Mouse (Mus musculus): ENCODE measurements at regions not wholly inside any gene's neighbourhood (a gene's known extent, or its start where the extent isn't known, plus 50 kb on each side); places are given as distances from the start of the nearest gene placed in this dataset.

DNA sequence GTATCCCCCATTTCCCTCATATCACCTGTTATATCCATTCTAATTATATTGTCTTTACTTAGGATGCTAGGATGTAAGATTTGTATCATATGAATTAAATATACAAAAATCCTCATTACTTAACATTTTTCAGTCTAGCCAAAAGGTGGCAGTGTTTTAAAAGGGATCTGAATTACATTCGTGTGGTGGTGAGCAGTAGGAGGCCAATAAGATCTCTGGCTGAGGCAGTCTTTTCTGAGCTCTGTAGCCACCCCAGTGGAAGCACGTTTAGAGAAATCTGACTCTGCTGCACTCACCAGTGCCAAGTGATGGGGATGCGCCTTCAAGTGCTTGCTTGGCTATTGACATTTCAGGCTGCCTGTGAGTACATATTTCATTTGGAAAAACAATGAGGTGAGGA lies 372.6 kb downstream of the Dad1 start:
- DNase-seq (ENCODE audit: low spot score) (peak; percentile 56), ATAC-seq (replicated peaks; ENCODE audit: insufficient number of reproducible peaks, low FRiP score, low TSS enrichment, low read depth) (no peak)
- Histone ChIP-seq H3K9ac (replicated peaks; ENCODE audit: low read length) (no peak overlapping the region), H3K9me3 (replicated peaks; ENCODE audit: control insufficient read depth, low read length) (no peaks in the 10 kb centered on the region), H3K4me3 (ENCODE audit: low read depth, low read length) (no peak overlapping the region), H3K27ac (replicated peaks; ENCODE audit: low read depth, low read length) (no peak overlapping the region), H3K36me3 (replicated peaks; ENCODE audit: control insufficient read depth, insufficient read depth, low read depth, low read length) (no peaks in the 10 kb centered on the region), H3K4me2 (ENCODE audit: low read depth, low read length) (no peak overlapping the region), H3K27me3 (ENCODE audit: control insufficient read depth, insufficient read depth, low read length) (no peaks in the 10 kb centered on the region), H3K4me1 (ENCODE audit: control insufficient read depth, insufficient read depth, low read length) (no peaks in the 10 kb centered on the region)
- 9% methylated on average over 3 of the region's 3 CpGs for WGBS

- Histone ChIP-seq H3K4me1 (ENCODE audit: control insufficient read depth, insufficient read depth, low read length) (no peaks in the 10 kb centered on the region), H3K9ac (replicated peaks; ENCODE audit: low read length) (no peak overlapping the region), H3K4me3 (ENCODE audit: low read depth, low read length) (no peak overlapping the region), H3K9me3 (replicated peaks; ENCODE audit: control insufficient read depth, low read length) (no peaks in the 10 kb centered on the region), H3K36me3 (replicated peaks; ENCODE audit: control insufficient read depth, insufficient read depth, low read depth, low read length) (no peaks in the 10 kb centered on the region), H3K27me3 (ENCODE audit: control insufficient read depth, insufficient read depth, low read length) (no peaks in the 10 kb centered on the region), H3K4me2 (ENCODE audit: low read depth, low read length) (no peak overlapping the region), H3K27ac (replicated peaks; ENCODE audit: low read depth, low read length) (no peak overlapping the region)
- WGBS: 69% methylated on average over 7 of the region's 7 CpGs
- DNase-seq (ENCODE audit: low spot score): no peak
- ATAC-seq (replicated peaks; ENCODE audit: insufficient number of reproducible peaks, low FRiP score, low TSS enrichment, low read depth): no peak
These were observed 377.3 kb downstream of the Dad1 start for GRCm38 (mm10) chr14:53876581-53876980.

- no peak for DNase-seq (ENCODE audit: low spot score)
- no peak overlapping the region for H3K9ac ChIP-seq (replicated peaks; ENCODE audit: low read length)
- no peak overlapping the region for H3K4me3 ChIP-seq (ENCODE audit: low read depth, low read length)
- ATAC-seq (replicated peaks; ENCODE audit: insufficient number of reproducible peaks, low FRiP score, low TSS enrichment, low read depth): no peak
- H3K4me1 ChIP-seq (ENCODE audit: control insufficient read depth, insufficient read depth, low read length): no peaks in the 10 kb centered on the region
- no peaks in the 10 kb centered on the region for H3K9me3 ChIP-seq (replicated peaks; ENCODE audit: control insufficient read depth, low read length)
- no peaks in the 10 kb centered on the region for H3K27me3 ChIP-seq (ENCODE audit: control insufficient read depth, insufficient read depth, low read length)
- no peak overlapping the region for H3K27ac ChIP-seq (replicated peaks; ENCODE audit: low read depth, low read length)
- H3K4me2 ChIP-seq (ENCODE audit: low read depth, low read length): no peak overlapping the region
- 60% methylated on average over 6 of the region's 6 CpGs for WGBS
- no peaks in the 10 kb centered on the region for H3K36me3 ChIP-seq (replicated peaks; ENCODE audit: control insufficient read depth, insufficient read depth, low read depth, low read length)
These were observed 378.2 kb downstream of the Dad1 start for GRCm38 (mm10) chr14:53875736-53876135.

DNA sequence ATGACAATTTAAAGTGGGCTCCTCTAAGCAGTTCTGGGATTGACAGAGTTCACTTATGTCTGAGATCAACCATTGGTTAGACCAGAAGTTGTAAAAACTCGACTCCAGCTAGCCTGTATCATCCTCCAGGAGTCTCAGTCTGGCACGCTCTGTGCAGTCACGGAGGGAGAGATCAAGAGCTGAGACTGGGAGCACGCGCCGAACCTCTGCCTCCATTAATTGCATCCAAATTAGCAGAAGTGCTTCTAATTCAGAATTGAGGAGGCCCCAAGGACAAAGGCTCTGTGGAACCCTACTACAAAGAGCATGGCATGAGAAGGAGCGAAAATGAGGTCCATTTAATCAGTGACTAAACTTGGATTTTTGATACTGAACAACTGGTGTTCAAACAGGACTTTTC lies 406.9 kb downstream of the Dad1 start:
- DNase-seq (ENCODE audit: low spot score) (no peak), ATAC-seq (replicated peaks; ENCODE audit: insufficient number of reproducible peaks, low FRiP score, low TSS enrichment, low read depth) (no peak)
- Histone ChIP-seq H3K27ac (replicated peaks; ENCODE audit: low read depth, low read length) (no peak overlapping the region), H3K4me1 (ENCODE audit: control insufficient read depth, insufficient read depth, low read length) (no peaks in the 10 kb centered on the region), H3K9me3 (replicated peaks; ENCODE audit: control insufficient read depth, low read length) (no peaks in the 10 kb centered on the region), H3K27me3 (ENCODE audit: control insufficient read depth, insufficient read depth, low read length) (no peaks in the 10 kb centered on the region), H3K4me3 (ENCODE audit: low read depth, low read length) (no peak overlapping the region), H3K9ac (replicated peaks; ENCODE audit: low read length) (no peak overlapping the region), H3K36me3 (replicated peaks; ENCODE audit: control insufficient read depth, insufficient read depth, low read depth, low read length) (no peaks in the 10 kb centered on the region), H3K4me2 (ENCODE audit: low read depth, low read length) (no peak overlapping the region)
- 74% methylated on average over 7 of the region's 7 CpGs for WGBS

- Histone ChIP-seq H3K4me3 (ENCODE audit: low read depth, low read length) (no peak overlapping the region), H3K9me3 (replicated peaks; ENCODE audit: control insufficient read depth, low read length) (no peaks in the 10 kb centered on the region), H3K36me3 (replicated peaks; ENCODE audit: control insufficient read depth, insufficient read depth, low read depth, low read length) (no peaks in the 10 kb centered on the region), H3K4me2 (ENCODE audit: low read depth, low read length) (no peak overlapping the region), H3K4me1 (ENCODE audit: control insufficient read depth, insufficient read depth, low read length) (no peaks in the 10 kb centered on the region), H3K27ac (replicated peaks; ENCODE audit: low read depth, low read length) (no peak overlapping the region), H3K27me3 (ENCODE audit: control insufficient read depth, insufficient read depth, low read length) (no peaks in the 10 kb centered on the region), H3K9ac (replicated peaks; ENCODE audit: low read length) (no peak overlapping the region)
- ATAC-seq (replicated peaks; ENCODE audit: insufficient number of reproducible peaks, low FRiP score, low TSS enrichment, low read depth) (no peak), DNase-seq (ENCODE audit: low spot score) (no peak)
- 92% methylated on average over 9 of the region's 9 CpGs for WGBS
These were observed 408.3 kb downstream of the Dad1 start for GRCm38 (mm10) chr14:53845646-53846045.

GRCm38 (mm10) chr14:53832553-53832952 lies 421.4 kb downstream of the Dad1 start:
- Histone ChIP-seq H3K4me2 (ENCODE audit: low read depth, low read length) (no peak overlapping the region), H3K27ac (replicated peaks; ENCODE audit: low read depth, low read length) (no peak overlapping the region), H3K9ac (replicated peaks; ENCODE audit: low read length) (no peak overlapping the region), H3K4me3 (ENCODE audit: low read depth, low read length) (no peak overlapping the region), H3K4me1 (ENCODE audit: control insufficient read depth, insufficient read depth, low read length) (no peaks in the 10 kb centered on the region), H3K27me3 (ENCODE audit: control insufficient read depth, insufficient read depth, low read length) (no peaks in the 10 kb centered on the region), H3K9me3 (replicated peaks; ENCODE audit: control insufficient read depth, low read length) (no peaks in the 10 kb centered on the region), H3K36me3 (replicated peaks; ENCODE audit: control insufficient read depth, insufficient read depth, low read depth, low read length) (no peaks in the 10 kb centered on the region)
- ATAC-seq (replicated peaks; ENCODE audit: insufficient number of reproducible peaks, low FRiP score, low TSS enrichment, low read depth) (no peak), DNase-seq (ENCODE audit: low spot score) (no peak)
- WGBS: 79% methylated on average over 3 of the region's 3 CpGs

DNA sequence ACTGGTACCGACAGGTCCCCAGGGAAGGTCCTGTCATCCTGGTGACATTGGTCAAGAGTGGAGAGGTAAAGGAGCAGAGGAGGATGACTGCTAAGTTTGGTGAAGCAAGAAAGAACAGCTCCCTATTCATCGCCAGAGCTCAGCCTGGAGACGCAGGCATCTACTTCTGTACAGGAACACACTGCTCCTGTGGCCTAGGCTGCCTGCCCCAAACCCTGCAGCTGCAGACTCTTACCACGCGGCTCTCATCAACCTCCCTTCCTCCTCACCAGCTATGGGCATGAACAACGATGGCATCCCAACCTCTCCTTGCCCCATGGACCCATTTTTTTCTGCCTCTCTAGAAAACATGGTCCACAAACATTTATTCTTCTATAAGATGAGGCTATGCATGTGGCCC lies 422.3 kb downstream of the Dad1 start:
- H3K9me3 ChIP-seq (replicated peaks; ENCODE audit: control insufficient read depth, low read length): no peaks in the 10 kb centered on the region
- 86% methylated on average over 6 of the region's 6 CpGs for WGBS
- H3K4me2 ChIP-seq (ENCODE audit: low read depth, low read length): no peak overlapping the region
- H3K27me3 ChIP-seq (ENCODE audit: control insufficient read depth, insufficient read depth, low read length): no peaks in the 10 kb centered on the region
- ATAC-seq (replicated peaks; ENCODE audit: insufficient number of reproducible peaks, low FRiP score, low TSS enrichment, low read depth) (no peak), DNase-seq (ENCODE audit: low spot score) (no peak)
- no peaks in the 10 kb centered on the region for H3K4me1 ChIP-seq (ENCODE audit: control insufficient read depth, insufficient read depth, low read length)
- no peak overlapping the region for H3K4me3 ChIP-seq (ENCODE audit: low read depth, low read length)
- no peak overlapping the region for H3K27ac ChIP-seq (replicated peaks; ENCODE audit: low read depth, low read length)
- no peaks in the 10 kb centered on the region for H3K36me3 ChIP-seq (replicated peaks; ENCODE audit: control insufficient read depth, insufficient read depth, low read depth, low read length)
- no peak overlapping the region for H3K9ac ChIP-seq (replicated peaks; ENCODE audit: low read length)

DNA sequence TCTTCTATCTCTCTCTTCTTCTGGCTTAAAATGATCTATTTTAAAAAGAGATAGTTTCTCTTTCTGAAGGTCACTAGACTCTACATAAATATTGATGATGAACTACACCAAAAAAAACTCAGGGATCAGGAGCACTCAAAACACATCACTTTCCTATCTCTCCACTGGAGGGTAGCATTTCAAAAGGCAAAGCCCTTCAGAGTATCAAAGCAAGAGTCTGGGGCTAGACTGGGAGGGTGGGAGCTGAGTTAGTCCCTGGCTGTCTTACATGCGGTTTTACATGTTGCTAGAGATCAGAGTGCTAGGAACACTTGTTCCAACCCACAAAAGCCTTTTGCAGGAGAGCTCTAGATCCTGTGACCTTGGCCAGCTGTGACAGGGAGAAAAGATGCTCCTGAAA lies 423.2 kb downstream of the Dad1 start:
- Histone ChIP-seq H3K9ac (replicated peaks; ENCODE audit: low read length) (no peak overlapping the region), H3K4me3 (ENCODE audit: low read depth, low read length) (no peak overlapping the region), H3K27me3 (ENCODE audit: control insufficient read depth, insufficient read depth, low read length) (no peaks in the 10 kb centered on the region), H3K36me3 (replicated peaks; ENCODE audit: control insufficient read depth, insufficient read depth, low read depth, low read length) (no peaks in the 10 kb centered on the region), H3K4me2 (ENCODE audit: low read depth, low read length) (no peak overlapping the region), H3K4me1 (ENCODE audit: control insufficient read depth, insufficient read depth, low read length) (no peaks in the 10 kb centered on the region), H3K27ac (replicated peaks; ENCODE audit: low read depth, low read length) (no peak overlapping the region), H3K9me3 (replicated peaks; ENCODE audit: control insufficient read depth, low read length) (no peaks in the 10 kb centered on the region)
- DNase-seq (ENCODE audit: low spot score) (no peak), ATAC-seq (replicated peaks; ENCODE audit: insufficient number of reproducible peaks, low FRiP score, low TSS enrichment, low read depth) (no peak)
- WGBS: 46% methylated on average over 1 of the region's 1 CpGs

DNA sequence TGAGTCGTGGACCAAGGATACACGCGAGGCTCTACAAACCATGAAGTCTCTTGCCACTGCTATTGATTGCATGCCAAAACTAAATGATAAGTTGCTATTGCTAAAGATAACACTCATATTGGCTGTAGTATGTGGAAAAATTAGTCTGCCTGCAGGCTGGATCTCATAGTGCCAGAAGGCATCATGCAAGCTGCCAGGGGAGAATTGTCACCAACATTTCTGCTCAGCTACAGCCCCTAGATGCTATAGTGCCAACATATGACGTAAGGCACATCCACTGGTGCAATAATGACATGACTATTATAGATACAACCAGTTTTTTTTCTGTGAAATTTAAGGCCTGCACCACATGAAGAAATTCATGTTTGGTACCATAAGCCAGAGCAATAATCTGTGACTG lies 427.1 kb downstream of the Dad1 start:
- WGBS: 91% methylated on average over 4 of the region's 4 CpGs
- Histone ChIP-seq H3K4me2 (ENCODE audit: low read depth, low read length) (no peak overlapping the region), H3K4me3 (ENCODE audit: low read depth, low read length) (no peak overlapping the region), H3K36me3 (replicated peaks; ENCODE audit: control insufficient read depth, insufficient read depth, low read depth, low read length) (no peaks in the 10 kb centered on the region), H3K27me3 (ENCODE audit: control insufficient read depth, insufficient read depth, low read length) (no peaks in the 10 kb centered on the region), H3K9me3 (replicated peaks; ENCODE audit: control insufficient read depth, low read length) (no peaks in the 10 kb centered on the region), H3K9ac (replicated peaks; ENCODE audit: low read length) (no peak overlapping the region), H3K4me1 (ENCODE audit: control insufficient read depth, insufficient read depth, low read length) (no peaks in the 10 kb centered on the region), H3K27ac (replicated peaks; ENCODE audit: low read depth, low read length) (no peak overlapping the region)
- ATAC-seq (replicated peaks; ENCODE audit: insufficient number of reproducible peaks, low FRiP score, low TSS enrichment, low read depth) (no peak), DNase-seq (ENCODE audit: low spot score) (no peak)

All from embryonic facial prominence, embryonic 11.5 days (tissue).